Mouse (Mus musculus): ENCODE results near the gene Cage1. TPM values are rescaled to one million over a fixed set of nuclear protein-coding genes. Genes with fewer than 3 reads are reported as not detected.

Gene Cage1
- 0.58 TPM in 1 of 2 replicates, not detected in the other for total RNA-seq (2015; ENCODE audit: low replicate concordance)
- 1.0 and 3.6 TPM in 2 replicates for total RNA-seq (2017; ENCODE audit: low replicate concordance)

GRCm38 (mm10) chr13:38037044-38037687 is at the start of gene Cage1:
Gene Cage1 (minus strand): TSS chr13:38037069.
- ATAC-seq (replicated peaks; ENCODE audit: low FRiP score, poor library complexity, severe bottlenecking), result peak; percentile 93

GRCm38 (mm10) chr13:38081161-38081560 is 44.3 kb upstream of the Cage1 start:
- no peak for ATAC-seq (replicated peaks; ENCODE audit: low FRiP score, poor library complexity, severe bottlenecking)

GRCm38 (mm10) chr13:38080725-38081124 is 43.9 kb upstream of the Cage1 start:
- no peak for ATAC-seq (replicated peaks; ENCODE audit: low FRiP score, poor library complexity, severe bottlenecking)

GRCm38 (mm10) chr13:38080014-38080413 is 43.1 kb upstream of the Cage1 start:
- no peak for ATAC-seq (replicated peaks; ENCODE audit: low FRiP score, poor library complexity, severe bottlenecking)

DNA sequence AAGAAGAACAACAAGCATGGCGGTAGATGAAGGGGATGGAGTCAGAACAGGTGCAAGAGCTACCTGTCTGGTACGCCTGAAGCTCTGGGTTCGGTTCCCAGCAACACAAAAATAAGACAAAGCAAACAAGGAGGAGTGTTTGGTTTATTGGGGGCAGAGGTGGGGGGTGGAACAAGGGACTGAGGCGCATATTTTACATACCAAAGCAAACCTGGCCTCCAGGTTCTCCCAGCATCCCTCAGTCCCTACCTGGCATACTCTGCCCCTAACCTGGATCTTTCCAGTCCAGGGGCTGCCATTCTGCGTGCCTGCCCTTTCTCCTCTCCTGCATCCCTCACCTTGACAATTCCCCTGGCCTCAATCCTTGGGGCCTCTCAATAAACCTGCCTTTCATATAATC is 42.5 kb upstream of the Cage1 start:
- ATAC-seq (replicated peaks; ENCODE audit: low FRiP score, poor library complexity, severe bottlenecking), result no peak

DNA sequence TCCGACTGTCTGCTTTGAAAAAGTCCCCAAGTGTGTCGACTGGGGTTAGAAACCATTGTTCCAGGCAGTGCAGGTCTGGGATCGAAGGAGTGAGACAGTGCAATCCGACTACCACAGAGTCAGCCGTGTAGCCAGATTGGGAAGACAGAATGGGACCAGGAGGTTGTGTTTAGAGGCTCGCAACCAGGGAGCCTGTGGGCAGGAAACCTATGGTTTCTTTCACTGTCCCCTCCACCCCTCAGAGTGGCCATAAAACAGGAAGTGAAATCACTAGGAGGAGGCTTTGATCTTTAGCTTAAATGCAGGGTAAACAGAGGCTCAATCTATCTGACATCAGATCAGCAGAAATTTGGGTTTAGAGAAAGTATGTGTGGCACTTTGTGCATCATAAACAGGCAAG is 42.0 kb upstream of the Cage1 start:
- no peak for ATAC-seq (replicated peaks; ENCODE audit: low FRiP score, poor library complexity, severe bottlenecking)

DNA sequence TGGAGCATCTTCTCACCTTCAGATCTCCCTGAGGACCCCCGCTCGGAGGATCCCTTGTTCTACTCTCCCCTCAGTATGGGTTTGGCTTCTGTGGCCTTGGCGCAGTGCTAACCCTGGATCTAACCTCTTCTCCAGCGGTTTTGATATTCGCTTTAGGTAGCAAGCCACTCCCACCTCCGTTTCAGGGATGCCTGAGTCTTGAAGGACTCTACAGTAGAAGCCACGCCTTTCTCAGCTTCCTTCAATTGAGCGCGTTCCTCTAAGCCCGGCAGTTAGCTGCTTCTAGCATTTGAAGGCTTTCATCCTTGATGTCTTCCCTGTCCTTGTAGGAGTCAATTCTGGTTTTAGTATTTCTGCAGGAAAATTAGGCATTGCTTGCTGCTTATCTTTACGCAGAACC is 40.2 kb upstream of the Cage1 start:
- no peak for ATAC-seq (replicated peaks; ENCODE audit: low FRiP score, poor library complexity, severe bottlenecking)

- ATAC-seq (replicated peaks; ENCODE audit: low FRiP score, poor library complexity, severe bottlenecking), result no peak
Measured at GRCm38 (mm10) chr13:38074404-38074803, 37.5 kb upstream of the Cage1 start.

- ATAC-seq (replicated peaks; ENCODE audit: low FRiP score, poor library complexity, severe bottlenecking), result no peak
Measured at GRCm38 (mm10) chr13:38073374-38074307, 36.8 kb upstream of the Cage1 start.

- ATAC-seq (replicated peaks; ENCODE audit: low FRiP score, poor library complexity, severe bottlenecking), result no peak
Measured at GRCm38 (mm10) chr13:38070945-38071344, 34.1 kb upstream of the Cage1 start.

DNA sequence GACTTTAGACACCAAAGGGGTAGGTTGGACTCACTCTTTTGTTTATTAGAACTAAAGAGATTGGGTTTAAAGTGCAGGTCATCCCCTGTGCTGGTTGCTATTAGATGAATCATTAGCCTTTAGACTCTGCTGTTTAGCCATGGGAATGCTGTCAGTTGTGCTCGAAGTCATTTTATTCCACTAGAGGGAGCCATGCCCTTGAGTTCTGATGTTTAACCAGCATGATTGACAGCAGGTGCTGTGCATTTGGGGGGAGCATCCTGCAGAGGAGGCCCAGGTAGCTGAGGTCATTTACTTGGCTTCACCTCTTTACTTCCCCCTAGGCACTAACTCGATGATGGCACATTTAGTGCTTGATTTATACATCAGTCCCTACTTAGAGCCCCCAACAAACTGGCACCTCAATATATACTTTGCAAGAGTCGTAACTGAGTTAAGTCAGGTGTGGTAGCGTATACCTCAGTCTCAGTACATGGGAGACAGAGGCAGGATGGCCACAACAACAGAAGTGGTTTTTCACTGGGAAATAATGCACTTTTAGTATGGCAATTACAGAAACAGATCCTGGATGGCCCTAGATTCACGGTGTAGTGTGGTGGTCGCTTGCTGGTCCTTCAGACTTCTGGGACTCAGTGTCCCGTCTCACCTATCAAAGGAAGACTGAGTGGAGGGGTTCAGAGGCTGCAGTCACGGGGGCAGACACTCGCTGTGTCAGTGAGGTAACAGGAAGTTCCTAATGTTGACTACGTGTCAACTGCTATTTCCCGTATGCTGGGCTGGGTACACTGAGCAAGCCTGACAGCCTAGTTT is 28.2 kb upstream of the Cage1 start:
- peak; percentile 67; the same call in 1 of the 2 replicates for ATAC-seq (replicated peaks; ENCODE audit: low FRiP score, poor library complexity, severe bottlenecking)

GRCm38 (mm10) chr13:38062678-38063077 is 25.8 kb upstream of the Cage1 start:
- no peak for ATAC-seq (replicated peaks; ENCODE audit: low FRiP score, poor library complexity, severe bottlenecking)

- ATAC-seq (replicated peaks; ENCODE audit: low FRiP score, poor library complexity, severe bottlenecking), result no peak
Measured at GRCm38 (mm10) chr13:38049888-38050287, 13.0 kb upstream of the Cage1 start.

DNA sequence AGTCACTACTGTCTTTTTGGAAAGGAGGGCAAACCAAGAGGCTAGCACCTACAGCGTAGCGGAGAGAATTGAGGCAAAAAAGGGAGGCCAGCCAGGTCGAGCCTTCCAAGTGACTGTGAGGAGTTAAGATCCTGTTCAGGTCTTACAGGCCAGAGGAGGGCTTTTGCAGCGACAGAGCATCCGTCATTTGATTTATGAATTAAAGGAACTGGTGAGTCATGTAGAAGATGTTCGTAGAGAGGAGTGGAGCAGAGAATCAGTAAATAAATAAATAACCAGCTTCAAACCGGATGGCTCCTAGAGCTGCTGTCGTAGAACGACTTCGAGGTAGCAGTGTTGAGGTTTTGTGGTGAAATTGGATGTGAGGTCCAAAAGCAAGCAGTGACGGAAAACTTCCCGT is 942 bp upstream of the Cage1 start:
- peak; percentile 9; the same call in 1 of the 2 replicates for ATAC-seq (replicated peaks; ENCODE audit: low FRiP score, poor library complexity, severe bottlenecking)

GRCm38 (mm10) chr13:38036343-38037043 is 376 bp downstream of the Cage1 start, which contains the start of gene Riok1:
Gene Riok1 (plus strand): TSS chr13:38036995.
- peak; percentile 85 for ATAC-seq (replicated peaks; ENCODE audit: low FRiP score, poor library complexity, severe bottlenecking)

DNA sequence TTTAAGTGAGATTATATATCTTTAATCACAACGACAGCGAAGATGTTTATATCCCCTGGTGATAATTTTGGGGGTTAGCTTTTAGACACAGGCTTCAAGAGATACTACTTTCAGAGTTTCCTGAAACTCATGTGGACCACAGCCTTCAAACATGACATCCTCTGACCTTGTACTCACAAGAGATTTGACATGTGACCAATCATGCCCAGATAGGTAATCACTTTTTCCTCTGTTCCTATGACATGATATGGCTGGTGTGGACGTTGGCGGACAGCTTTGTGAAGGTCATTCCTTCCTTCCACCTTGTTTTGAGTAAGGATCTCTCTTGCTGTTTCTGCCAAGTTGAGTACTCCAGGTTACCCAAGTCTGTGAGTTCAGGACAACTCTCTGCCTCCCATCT is 8.5 kb downstream of the Cage1 start:
- ATAC-seq (replicated peaks; ENCODE audit: low FRiP score, poor library complexity, severe bottlenecking), result no peak

DNA sequence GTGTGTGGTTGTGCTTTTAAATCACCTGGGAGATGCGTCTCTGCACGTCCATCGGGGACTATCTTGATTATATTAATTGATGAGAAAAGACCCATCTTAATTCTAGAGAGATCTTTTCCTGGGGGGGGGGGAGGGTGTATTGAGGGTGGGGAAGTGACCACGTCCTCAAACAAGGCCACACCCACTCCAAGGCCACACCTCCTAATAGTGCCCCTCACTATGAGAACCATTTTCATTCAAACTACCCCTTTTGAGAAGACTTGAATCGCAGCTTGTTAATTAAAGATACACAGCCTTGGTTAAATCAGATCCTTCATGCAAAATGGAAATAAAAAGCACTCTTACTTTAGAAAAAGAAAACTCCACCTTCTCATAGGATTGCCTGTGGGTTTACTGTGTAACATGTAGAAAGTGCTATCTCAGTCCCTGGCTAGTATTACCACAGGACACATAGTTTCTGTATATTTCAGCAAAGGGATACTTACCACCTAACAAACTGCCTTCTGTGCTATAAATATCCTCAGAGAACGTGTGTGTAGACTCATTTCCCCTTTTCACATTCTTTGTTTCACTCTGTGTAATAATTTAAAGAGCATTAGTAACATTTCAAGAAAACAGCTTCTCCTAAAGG is 9.1 kb downstream of the Cage1 start:
- ATAC-seq (replicated peaks; ENCODE audit: low FRiP score, poor library complexity, severe bottlenecking), result no peak

DNA sequence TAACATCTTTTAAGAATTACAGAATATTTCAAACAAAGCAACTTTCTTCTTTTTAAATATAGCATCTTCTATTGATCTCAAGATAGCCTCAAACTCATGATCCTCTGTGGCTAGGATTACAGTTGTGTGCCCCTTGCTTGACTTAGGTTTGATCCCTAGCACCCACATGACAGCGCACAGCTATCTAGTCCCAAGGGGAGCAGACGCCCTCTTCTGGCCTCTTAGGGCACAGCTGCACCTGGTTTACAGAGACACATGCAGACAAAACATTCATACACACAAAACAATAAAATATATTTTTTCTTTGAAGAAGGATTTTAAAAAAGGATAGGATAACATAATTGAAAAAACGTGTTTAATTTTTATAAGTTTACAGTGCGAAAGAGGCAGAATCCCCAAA is 11.0 kb downstream of the Cage1 start:
- 0 out of 2 replicates have a peak, but pooled peaks have one; percentile 65 for ATAC-seq (replicated peaks; ENCODE audit: low FRiP score, poor library complexity, severe bottlenecking)

DNA sequence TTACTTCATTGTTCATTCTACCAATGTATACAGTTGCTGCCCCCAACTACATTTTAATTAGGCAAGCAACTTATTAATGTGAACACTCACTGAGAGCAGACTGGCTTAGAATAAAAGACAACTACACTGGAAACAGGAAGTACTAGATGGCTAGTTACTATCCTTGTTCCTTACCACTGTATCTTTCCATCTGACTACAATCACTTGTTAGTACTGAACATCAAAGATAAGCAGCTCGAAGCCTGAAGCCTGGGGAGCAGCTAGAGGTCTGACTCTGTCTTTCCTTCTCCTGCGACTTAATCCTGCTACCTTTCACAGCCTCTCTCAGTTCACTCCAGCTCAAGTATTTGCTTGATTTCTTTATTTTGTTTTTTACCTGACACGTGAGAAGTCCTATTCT is 18.1 kb downstream of the Cage1 start:
- ATAC-seq (replicated peaks; ENCODE audit: low FRiP score, poor library complexity, severe bottlenecking), result no peak
